Mouse (Mus musculus) cerebellum, adult 11 months (tissue): ENCODE data around the gene Casz1.

Experiments
- DNase-seq: peaks from one replicate; pipeline ENCODE4 v3.0.0; 2022

Casz1 gene

DNA sequence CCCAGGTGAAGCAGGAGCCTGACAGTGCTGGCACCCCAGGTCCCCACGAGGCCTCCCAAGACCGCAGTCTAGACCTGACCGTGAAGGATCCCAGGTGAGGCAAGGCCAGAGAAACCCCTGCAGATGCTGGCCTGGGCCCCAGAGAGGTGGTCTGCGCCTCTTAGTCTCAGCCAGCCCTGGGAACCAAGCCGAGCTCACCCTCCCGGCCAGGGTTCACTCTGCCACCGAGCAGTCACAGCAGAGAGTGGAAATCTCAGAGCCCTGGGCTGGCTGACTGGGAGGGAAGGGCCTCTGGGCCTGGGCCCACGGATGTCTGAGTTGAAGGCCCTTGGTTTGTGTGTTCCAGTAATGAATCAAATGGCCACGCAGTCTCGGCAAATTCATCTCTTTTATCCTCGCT is 137.1 kb downstream of the Casz1 start:
- DNase-seq = no peak

DNA sequence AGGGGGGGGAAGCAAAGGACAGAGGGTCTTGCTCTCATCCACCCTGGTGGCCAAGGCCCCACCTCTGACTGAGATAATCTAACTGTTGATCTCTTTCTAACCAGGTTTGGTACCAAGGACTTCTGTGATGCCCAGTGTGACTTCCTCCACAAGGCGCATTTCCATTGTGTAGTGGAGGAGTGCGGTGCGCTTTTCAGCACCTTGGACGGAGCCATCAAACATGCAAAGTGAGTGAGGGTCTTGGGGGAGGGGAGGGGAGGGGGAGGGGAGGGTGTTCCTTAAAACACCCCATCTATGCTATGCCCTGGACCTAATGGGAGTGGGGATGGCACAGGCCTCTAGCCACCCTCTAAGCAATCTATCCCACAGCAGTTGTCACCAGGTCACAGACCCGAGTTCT is 138.9 kb downstream of the Casz1 start:
- DNase-seq = no peak

DNA sequence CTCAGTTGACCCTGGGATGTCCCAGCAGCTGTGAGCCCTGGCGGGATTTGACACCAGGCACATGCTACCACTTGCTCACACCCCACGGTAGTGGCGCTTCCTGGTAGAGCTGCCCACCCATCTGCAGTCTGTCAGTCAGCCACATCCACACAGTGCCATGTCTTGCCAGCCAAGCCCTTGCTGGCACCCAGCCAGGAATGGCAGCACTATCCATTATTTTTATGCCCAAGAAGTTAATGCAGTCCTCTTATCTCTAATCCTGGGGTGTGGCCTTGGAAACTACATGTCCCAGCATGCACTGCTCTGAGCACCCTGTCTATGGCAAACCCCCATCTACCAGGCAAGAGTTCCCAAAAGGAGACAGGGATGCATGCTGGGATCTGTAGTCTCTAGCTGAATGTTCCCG is 141.2 kb downstream of the Casz1 start:
- peak; percentile 15 for DNase-seq

DNA sequence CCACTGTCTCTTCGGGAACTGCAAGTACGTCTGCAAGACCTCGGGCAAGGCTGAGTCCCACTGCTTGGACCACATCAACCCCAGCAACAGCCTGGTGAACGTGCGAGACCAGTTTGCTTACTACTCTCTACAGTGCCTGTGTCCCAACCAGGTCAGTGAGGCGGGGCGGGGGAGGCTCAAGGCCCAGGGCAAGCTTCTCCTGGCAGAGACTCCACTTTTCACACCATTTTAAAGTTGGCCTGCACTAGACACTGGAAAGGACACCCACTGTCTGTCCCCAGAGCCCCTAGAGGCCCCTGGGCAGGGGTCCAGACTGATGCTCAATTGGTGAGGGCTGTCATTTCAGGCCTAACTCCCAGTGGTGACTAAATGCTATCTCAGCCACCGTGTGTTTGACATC is 141.8 kb downstream of the Casz1 start:
- DNase-seq = no peak

DNA sequence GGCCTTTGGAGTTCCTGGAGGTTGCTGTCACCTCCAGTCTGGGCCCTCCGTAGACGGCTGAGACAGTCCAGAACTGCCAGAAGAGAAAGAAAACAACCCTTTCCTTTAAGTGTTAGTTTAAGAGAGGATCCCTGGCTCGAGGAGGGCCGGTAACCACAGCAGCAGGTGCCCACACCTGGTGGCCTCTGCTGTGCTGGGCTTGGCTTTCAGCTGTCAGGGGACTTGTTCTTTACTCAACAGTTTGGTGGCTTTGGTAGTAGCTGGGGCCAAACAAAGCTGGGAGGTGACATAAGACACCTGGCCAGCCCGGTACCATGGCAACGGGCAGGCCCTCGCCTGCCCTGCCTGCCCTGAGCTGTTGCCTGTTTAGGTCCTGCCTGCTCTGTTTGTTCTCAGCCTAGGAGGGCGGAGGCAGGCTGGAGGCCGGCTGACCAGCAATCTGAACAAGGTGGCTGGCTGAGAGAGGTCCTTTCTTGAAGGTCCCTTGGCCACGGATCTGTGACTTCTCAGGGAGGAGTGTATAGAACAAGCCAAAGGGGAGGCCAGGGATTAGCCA is 143.7 kb downstream of the Casz1 start:
- no peak for DNase-seq

GRCm38 (mm10) chr4:148950487-148950886 is 146.3 kb downstream of the Casz1 start:
- no peak for DNase-seq

DNA sequence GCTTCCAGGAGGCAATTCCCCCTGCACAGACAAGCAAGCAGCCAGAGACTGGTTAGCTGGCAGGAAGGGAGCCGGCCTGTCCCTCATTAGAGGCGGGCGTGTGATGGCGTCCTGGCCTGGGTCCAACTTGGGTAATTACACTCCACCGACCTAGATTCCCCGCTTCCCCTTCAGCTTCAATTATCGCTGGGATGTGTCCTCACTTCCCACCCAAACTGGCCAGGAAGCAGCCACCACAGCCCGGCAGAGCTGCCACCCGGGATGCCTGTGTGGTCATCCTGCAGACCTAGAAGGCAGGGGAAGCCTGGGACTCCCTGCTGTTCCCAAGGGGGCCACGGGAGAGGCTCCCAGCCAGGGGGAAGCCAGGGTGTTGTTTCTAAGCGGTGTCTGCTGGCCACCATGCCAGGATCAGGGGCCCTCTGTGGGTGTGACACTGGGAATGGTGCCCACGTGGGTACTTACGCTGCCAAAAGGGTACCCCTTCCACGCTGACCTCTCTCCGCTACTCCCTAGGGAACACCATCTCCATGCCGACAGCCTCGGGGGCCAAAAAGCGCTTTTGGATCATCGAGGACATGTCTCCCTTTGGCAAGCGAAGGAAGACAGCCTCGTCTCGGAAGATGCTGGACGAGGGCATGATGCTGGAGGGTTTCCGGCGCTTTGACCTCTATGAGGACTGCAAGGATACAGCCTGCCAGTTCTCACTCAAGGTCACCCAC is 146.9 kb downstream of the Casz1 start:
- peak; percentile 25 for DNase-seq

- DNase-seq = peak; percentile 18
Measured at GRCm38 (mm10) chr4:148951821-148952291, 147.6 kb downstream of the Casz1 start.

DNA sequence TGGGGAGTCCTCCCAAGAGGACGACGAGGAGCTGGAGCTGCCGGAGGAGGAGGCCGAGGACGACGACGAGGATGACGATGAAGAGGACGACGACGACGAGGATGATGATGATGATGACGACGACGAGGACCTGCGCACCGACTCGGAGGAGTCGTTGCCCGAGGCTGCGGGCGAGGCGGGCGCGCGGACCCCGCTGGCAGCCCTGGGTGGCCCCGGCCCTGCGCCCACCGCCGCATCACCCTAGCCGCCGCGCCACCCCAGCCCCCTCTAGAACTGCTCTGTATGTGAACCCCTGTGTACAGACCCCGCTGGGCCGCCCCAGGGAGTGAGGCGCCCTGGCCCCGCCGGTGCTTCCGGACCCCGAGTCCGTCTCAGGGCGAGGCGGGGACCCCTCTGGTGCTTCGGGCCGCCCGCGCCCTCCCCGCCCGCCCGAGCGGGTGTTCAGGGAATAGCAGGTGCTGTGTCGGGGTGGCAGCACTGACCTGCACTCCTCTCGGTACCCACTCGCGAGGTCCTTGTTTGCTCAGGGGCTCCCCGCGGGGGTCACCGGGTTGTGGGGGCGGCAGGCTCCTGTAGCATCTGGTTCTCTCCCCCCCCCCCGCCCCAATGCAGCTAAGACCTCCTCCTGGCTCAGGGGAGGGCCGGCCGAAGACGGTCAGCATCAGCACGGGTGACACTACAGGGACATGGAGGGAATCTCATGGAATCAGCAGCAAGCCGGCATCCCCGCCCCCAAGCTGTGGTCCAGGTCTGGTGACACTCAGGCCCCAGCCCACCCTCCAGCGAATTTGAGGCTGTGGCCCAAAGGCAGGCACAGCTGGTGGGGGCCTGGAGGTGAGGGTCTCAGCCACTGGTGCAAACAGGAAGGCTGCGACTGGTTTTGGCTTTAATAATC is 148.3 kb downstream of the Casz1 start:
- no peak for DNase-seq

DNA sequence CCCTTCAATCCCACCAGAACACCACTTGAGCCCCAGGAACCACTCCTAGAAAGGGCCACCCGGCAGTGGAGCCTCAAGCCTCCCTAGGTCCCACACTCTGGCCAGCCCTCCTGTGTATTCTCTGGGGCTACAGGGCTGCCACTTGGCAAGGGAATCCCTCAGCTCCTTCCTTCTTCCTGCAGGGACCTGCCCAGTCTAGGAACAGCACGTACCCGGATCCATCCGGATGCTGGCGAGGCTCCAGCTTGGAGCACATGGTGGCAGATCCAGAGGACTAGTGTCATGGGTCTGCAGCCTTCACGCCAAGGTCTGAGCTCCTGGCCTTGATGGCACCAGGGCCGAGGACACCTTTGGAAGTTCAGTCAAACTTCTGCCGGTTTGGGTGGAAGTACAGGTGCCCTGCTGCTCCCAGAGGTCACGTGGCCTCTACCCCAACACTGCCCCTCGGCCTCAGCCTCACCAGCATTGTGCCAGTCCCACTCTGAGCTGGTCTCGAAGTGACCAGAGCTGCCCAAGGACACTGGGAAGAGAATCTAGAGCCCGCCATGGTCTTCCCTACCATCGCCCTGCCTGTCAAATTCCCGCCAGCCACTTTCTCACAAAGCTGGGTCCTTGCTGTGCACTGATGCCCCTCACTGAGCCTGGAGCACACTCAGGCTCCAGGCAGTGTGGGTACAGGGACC is 151.0 kb downstream of the Casz1 start:
- DNase-seq = peak; percentile 37

DNA sequence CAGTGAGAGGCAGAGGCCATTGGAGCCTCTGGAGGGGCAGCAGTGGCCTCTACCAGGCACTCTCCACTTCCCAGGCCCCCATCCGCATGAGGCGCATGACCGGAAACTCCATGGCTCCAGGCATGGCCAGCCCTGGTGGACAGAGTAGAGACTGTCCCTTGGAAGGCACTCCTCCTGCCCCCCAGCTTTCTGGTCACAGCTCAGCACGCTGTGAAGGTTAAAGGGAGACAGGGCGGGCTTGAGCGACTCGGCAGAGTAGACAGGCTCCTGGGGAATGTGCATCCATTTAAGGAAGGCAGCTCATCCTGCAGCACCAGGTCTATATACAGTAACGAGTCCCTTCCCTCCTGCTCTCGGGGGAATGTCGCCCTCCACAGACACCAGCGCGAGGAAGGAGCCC is 155.8 kb downstream of the Casz1 start:
- DNase-seq = no peak

GRCm38 (mm10) chr4:148961081-148961480 is 156.9 kb downstream of the Casz1 start:
- no peak for DNase-seq

- no peak for DNase-seq
Measured at GRCm38 (mm10) chr4:148962096-148962495, 157.9 kb downstream of the Casz1 start.

DNA sequence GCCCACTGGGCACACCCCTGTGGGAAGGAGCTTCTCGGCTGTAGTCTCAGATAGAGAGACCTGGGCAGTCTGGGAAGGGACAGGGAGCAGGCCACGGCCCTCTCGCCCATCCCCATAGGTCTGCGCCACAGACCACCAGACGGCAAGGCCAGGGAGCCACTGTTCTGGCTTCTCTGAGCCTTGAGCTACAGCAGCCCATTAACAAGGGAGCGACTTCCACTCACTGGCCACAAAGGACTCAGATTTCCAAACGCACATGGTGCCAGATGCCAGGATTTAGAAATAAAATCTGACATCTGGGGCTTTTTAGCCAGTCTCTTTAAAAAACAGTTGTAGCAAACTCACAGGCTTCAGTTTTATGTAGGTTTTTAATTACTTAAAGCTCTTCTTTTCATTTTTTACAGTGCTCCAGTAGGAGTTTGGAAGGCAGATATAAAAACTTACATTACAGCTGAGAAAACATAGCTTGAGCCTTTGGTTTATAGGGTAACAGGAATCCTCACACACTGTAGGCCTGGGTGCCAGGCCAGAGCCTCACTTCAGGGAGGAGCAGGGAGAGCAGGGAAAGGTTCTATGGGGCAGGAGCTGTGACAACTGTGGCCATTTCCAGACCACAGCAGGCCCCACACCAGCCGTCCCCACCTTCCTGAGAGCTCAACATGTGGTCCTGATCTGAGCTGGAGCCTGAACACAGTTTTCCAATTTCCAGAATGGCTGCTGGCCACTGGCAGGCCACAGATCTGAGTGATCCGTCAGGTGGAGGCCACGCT is 160.5 kb downstream of the Casz1 start:
- no peak for DNase-seq

GRCm38 (mm10) chr4:148966132-148966531 is 161.9 kb downstream of the Casz1 start:
- DNase-seq = no peak

GRCm38 (mm10) chr4:148968859-148969258 is 164.6 kb downstream of the Casz1 start:
- DNase-seq = no peak

DNA sequence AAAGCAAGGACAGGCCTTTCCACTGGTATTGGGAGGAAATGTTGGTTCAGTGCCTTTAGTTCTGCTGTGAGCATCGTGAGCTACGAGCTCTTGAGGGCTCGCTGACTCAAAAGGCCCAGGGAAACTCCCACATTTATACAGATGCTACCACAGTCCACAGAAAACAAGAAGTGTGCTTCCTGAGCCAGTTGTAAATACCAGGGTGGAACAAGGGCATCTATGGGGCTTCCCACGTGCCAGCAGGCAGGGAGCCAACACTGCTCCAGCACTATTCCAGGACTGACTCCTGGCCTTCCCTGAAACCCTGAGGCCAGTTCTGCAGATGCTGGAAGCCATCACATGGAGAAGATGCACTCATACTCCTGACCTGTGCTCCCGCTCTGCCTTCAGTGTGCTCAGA is 165.4 kb downstream of the Casz1 start:
- no peak for DNase-seq

- DNase-seq = no peak
Measured at GRCm38 (mm10) chr4:148970742-148971141, 166.5 kb downstream of the Casz1 start.

- no peak for DNase-seq
Measured at GRCm38 (mm10) chr4:148971613-148972242, 167.5 kb downstream of the Casz1 start.

- DNase-seq = no peak
Measured at GRCm38 (mm10) chr4:148972707-148973106, 168.5 kb downstream of the Casz1 start.

GRCm38 (mm10) chr4:148973387-148973786 is 169.2 kb downstream of the Casz1 start:
- no peak for DNase-seq

DNA sequence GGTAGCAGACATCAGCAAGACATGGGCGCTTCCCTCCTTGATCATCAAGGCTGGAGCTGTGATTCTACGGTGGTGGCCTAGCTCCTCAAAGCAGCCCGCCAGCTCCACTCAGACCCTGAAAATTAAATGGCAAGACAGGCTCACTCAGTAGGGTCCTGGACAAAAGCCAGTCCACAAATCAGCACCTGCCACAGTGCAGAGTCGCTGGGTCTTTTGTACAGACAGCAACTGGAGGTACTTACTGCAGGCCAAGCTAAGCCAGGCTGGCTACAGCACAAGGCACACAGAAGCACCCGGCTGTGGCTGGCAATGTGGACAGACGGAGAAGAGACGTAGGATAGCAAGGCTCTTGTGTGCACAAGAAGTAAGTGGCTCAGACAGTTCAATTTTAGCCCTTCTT is 170.6 kb downstream of the Casz1 start:
- no peak for DNase-seq
